Mouse (Mus musculus): Measurements from ENCODE around the gene Emid1. TPM values are rescaled to one million over a fixed set of nuclear protein-coding genes. Genes with fewer than 3 reads are reported as not detected.

Gene Emid1
- polyA plus RNA-seq, 1 experiment, result 34.7 TPM

GRCm38 (mm10) chr11:5177171-5177570, 25.1 kb upstream of the Emid1 start:
- H3K36me3 ChIP-seq (ENCODE audit: control insufficient read depth, insufficient read depth, low read length), result no peaks in the 10 kb centered on the region
- peak overlapping the region; percentile 76 for H3K27ac ChIP-seq (ENCODE audit: insufficient read depth, low read depth, low read length)
- no peak overlapping the region for H3K4me3 ChIP-seq (ENCODE audit: low read depth, low read length)
- H3K27me3 ChIP-seq (ENCODE audit: control insufficient read depth, insufficient read depth, low read length), result no peaks in the 10 kb centered on the region
- TF ChIP-seq CTCF (IDR thresholded peaks at IDR 0.05; ENCODE audit: extremely low read depth, insufficient read length, insufficient replicate concordance, low read depth, low read length) (no peak), POLR2A (IDR thresholded peaks at IDR 0.05; ENCODE audit: low read depth, low read length) (no peak)
- peaks cover 1% of the 10 kb centered on the region for H3K4me1 ChIP-seq (ENCODE audit: control insufficient read depth, insufficient read depth, insufficient read length, low read length)
- 70% methylated on average over 12 of the region's 12 CpGs for WGBS

- peaks cover 1% of the 10 kb centered on the region; the same call in 1 of the 2 replicates for H3K4me1 ChIP-seq (ENCODE audit: control insufficient read depth, insufficient read depth, insufficient read length, low read length)
- no peaks in the 10 kb centered on the region for H3K36me3 ChIP-seq (ENCODE audit: control insufficient read depth, insufficient read depth, low read length)
- H3K27me3 ChIP-seq (ENCODE audit: control insufficient read depth, insufficient read depth, low read length), result no peaks in the 10 kb centered on the region
- H3K4me3 ChIP-seq (ENCODE audit: low read depth, low read length), result no peak overlapping the region
- WGBS, result 82% methylated on average over 8 of the region's 8 CpGs
- peak overlapping the region; percentile 29 for H3K27ac ChIP-seq (ENCODE audit: insufficient read depth, low read depth, low read length)
- TF ChIP-seq POLR2A (IDR thresholded peaks at IDR 0.05; ENCODE audit: low read depth, low read length) (no peak), CTCF (IDR thresholded peaks at IDR 0.05; ENCODE audit: extremely low read depth, insufficient read length, insufficient replicate concordance, low read depth, low read length) (no peak)
Observed at GRCm38 (mm10) chr11:5176685-5177084, 24.6 kb upstream of the Emid1 start.

GRCm38 (mm10) chr11:5175866-5176265, 23.8 kb upstream of the Emid1 start:
- WGBS, result 72% methylated on average over 2 of the region's 2 CpGs
- Histone ChIP-seq H3K36me3 (ENCODE audit: control insufficient read depth, insufficient read depth, low read length) (no peaks in the 10 kb centered on the region), H3K4me3 (ENCODE audit: low read depth, low read length) (no peak overlapping the region), H3K27ac (ENCODE audit: insufficient read depth, low read depth, low read length) (no peak overlapping the region), H3K4me1 (ENCODE audit: control insufficient read depth, insufficient read depth, insufficient read length, low read length) (peaks cover 1% of the 10 kb centered on the region; the same call in 1 of the 2 replicates), H3K27me3 (ENCODE audit: control insufficient read depth, insufficient read depth, low read length) (no peaks in the 10 kb centered on the region)
- TF ChIP-seq POLR2A (IDR thresholded peaks at IDR 0.05; ENCODE audit: low read depth, low read length), result no peak
- no peak for TF ChIP-seq CTCF (IDR thresholded peaks at IDR 0.05; ENCODE audit: extremely low read depth, insufficient read length, insufficient replicate concordance, low read depth, low read length)

- TF ChIP-seq POLR2A (IDR thresholded peaks at IDR 0.05; ENCODE audit: low read depth, low read length), result no peak
- TF ChIP-seq CTCF (IDR thresholded peaks at IDR 0.05; ENCODE audit: extremely low read depth, insufficient read length, insufficient replicate concordance, low read depth, low read length), result no peak
- H3K27me3 ChIP-seq (ENCODE audit: control insufficient read depth, insufficient read depth, low read length), result no peaks in the 10 kb centered on the region
- H3K4me3 ChIP-seq (ENCODE audit: low read depth, low read length), result no peak overlapping the region
- no peak overlapping the region for H3K27ac ChIP-seq (ENCODE audit: insufficient read depth, low read depth, low read length)
- 85% methylated on average over 7 of the region's 7 CpGs for WGBS
- peaks cover 1% of the 10 kb centered on the region; the same call in 1 of the 2 replicates for H3K4me1 ChIP-seq (ENCODE audit: control insufficient read depth, insufficient read depth, insufficient read length, low read length)
- H3K36me3 ChIP-seq (ENCODE audit: control insufficient read depth, insufficient read depth, low read length), result no peaks in the 10 kb centered on the region
Observed at GRCm38 (mm10) chr11:5175141-5175540, 23.1 kb upstream of the Emid1 start.

- TF ChIP-seq CTCF (IDR thresholded peaks at IDR 0.05; ENCODE audit: extremely low read depth, insufficient read length, insufficient replicate concordance, low read depth, low read length) (no peak), POLR2A (IDR thresholded peaks at IDR 0.05; ENCODE audit: low read depth, low read length) (no peak)
- WGBS, result 37% methylated on average over 3 of the region's 3 CpGs
- no peak overlapping the region for H3K4me3 ChIP-seq (ENCODE audit: low read depth, low read length)
- H3K27me3 ChIP-seq (ENCODE audit: control insufficient read depth, insufficient read depth, low read length), result no peaks in the 10 kb centered on the region
- no peak overlapping the region for H3K27ac ChIP-seq (ENCODE audit: insufficient read depth, low read depth, low read length)
- H3K4me1 ChIP-seq (ENCODE audit: control insufficient read depth, insufficient read depth, insufficient read length, low read length), result no peaks in the 10 kb centered on the region; the same call in 1 of the 2 replicates
- H3K36me3 ChIP-seq (ENCODE audit: control insufficient read depth, insufficient read depth, low read length), result no peaks in the 10 kb centered on the region
Observed at GRCm38 (mm10) chr11:5172861-5173260, 20.8 kb upstream of the Emid1 start.

GRCm38 (mm10) chr11:5167311-5167710, 15.3 kb upstream of the Emid1 start:
- WGBS, result 83% methylated on average over 9 of the region's 9 CpGs
- H3K4me1 ChIP-seq (ENCODE audit: control insufficient read depth, insufficient read depth, insufficient read length, low read length), result no peaks in the 10 kb centered on the region
- H3K27ac ChIP-seq (ENCODE audit: insufficient read depth, low read depth, low read length), result no peak overlapping the region
- no peaks in the 10 kb centered on the region for H3K27me3 ChIP-seq (ENCODE audit: control insufficient read depth, insufficient read depth, low read length)
- H3K4me3 ChIP-seq (ENCODE audit: low read depth, low read length), result no peak overlapping the region
- TF ChIP-seq POLR2A (IDR thresholded peaks at IDR 0.05; ENCODE audit: low read depth, low read length) (no peak), CTCF (IDR thresholded peaks at IDR 0.05; ENCODE audit: extremely low read depth, insufficient read length, insufficient replicate concordance, low read depth, low read length) (no peak)
- H3K36me3 ChIP-seq (ENCODE audit: control insufficient read depth, insufficient read depth, low read length), result no peaks in the 10 kb centered on the region

- no peak overlapping the region for H3K27ac ChIP-seq (ENCODE audit: insufficient read depth, low read depth, low read length)
- H3K27me3 ChIP-seq (ENCODE audit: control insufficient read depth, insufficient read depth, low read length), result no peaks in the 10 kb centered on the region
- H3K4me1 ChIP-seq (ENCODE audit: control insufficient read depth, insufficient read depth, insufficient read length, low read length), result no peaks in the 10 kb centered on the region
- 48% methylated on average over 8 of the region's 8 CpGs for WGBS
- no peak overlapping the region for H3K4me3 ChIP-seq (ENCODE audit: low read depth, low read length)
- H3K36me3 ChIP-seq (ENCODE audit: control insufficient read depth, insufficient read depth, low read length), result no peaks in the 10 kb centered on the region
- TF ChIP-seq POLR2A (IDR thresholded peaks at IDR 0.05; ENCODE audit: low read depth, low read length) (no peak), CTCF (IDR thresholded peaks at IDR 0.05; ENCODE audit: extremely low read depth, insufficient read length, insufficient replicate concordance, low read depth, low read length) (no peak)
Observed at GRCm38 (mm10) chr11:5165471-5165916, 13.4 kb upstream of the Emid1 start.

All from small intestine, adult 2 months (tissue).